ENCODE assay signal across 16 mouse cellular contexts in the genomic region with DNA sequence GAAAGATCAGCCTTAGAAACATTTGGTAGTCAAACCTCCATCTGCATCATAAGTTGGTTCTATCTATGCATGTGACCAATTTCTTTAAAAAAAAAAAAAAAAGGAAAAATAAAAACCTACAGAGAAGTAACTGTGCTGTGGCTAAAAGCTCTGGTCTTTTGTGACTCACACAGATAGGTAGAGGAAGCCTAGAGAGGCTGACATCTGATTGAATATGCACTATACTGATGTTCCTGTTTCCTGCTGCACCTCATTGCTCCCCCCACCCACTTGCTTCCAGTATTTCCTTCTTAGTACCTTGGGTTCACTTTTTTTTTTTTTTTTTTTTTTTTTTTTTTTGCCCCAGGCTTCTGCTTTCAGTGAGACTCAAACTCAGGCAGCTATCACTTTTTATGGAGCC.
"Had no signal": no experiment of that assay in that cellular context is flagged by ENCODE, and none has a peak within 500 bp of the region (broad histone marks: within the 10 kb centered on the region; RNA-seq: fewer than 3 reads in every experiment).

No protein-coding gene starts in this region.

- H3K4me2 ChIP-seq: neural tube, embryonic 13.5 days; neural tube, embryonic 15.5 days; stomach, embryonic 15.5 days had no signal

- H3K36me3 ChIP-seq: neural tube, embryonic 13.5 days; neural tube, embryonic 15.5 days; stomach, embryonic 15.5 days had no signal

- H3K27ac ChIP-seq: neural tube, embryonic 13.5 days; neural tube, embryonic 15.5 days; stomach, embryonic 15.5 days; stomach, postnatal 0 days had no signal

- H3K9ac ChIP-seq: neural tube, embryonic 13.5 days; neural tube, embryonic 15.5 days; stomach, embryonic 15.5 days had no signal

- H3K4me3 ChIP-seq: neural tube, embryonic 13.5 days; neural tube, embryonic 15.5 days; stomach, embryonic 15.5 days had no signal

- H3K27me3 ChIP-seq: neural tube, embryonic 13.5 days; neural tube, embryonic 15.5 days; stomach, embryonic 15.5 days had no signal

- H3K4me1 ChIP-seq: neural tube, embryonic 13.5 days; neural tube, embryonic 15.5 days; stomach, embryonic 15.5 days had no signal

- DNase-seq: retina, postnatal 1 day; right cerebral cortex, adult 18-20 months; right cerebral cortex, postnatal 14 days; right cerebral cortex, postnatal 25 days; right cerebral cortex, postnatal 4 days; spleen, adult 18-20 months; thymus, adult 18-20 months; thymus, adult 2 months; thymus, postnatal 14 days; thymus, postnatal 25 days; thymus, postnatal 36 days; thymus, postnatal 4 days had no signal

- H3K9me3 ChIP-seq: neural tube, embryonic 13.5 days; neural tube, embryonic 15.5 days; stomach, embryonic 15.5 days had no signal
